Mouse (Mus musculus) liver, embryonic 14.5 days (tissue): ENCODE data around the gene Zic1. TPM values are rescaled to one million over a fixed set of nuclear protein-coding genes. Genes with fewer than 3 reads are reported as not detected.

Experiments
- ATAC-seq: fragments of 200-750 bp; cut with Nextera tagmentation; 2 replicates; pipeline ENCODE4 v1.8.0; 2017; ENCODE audit warnings: moderate number of reproducible peaks, mild to moderate bottlenecking, moderate library complexity; ENCODE audit not compliant: insufficient read depth
- DNase-seq, 3 experiments: peaks; one replicate each; pipeline ENCODE4 v3.0.0-alpha.2; 2012 to 2013; ENCODE audit warnings: low read depth in 3 of 3, low spot score in 3 of 3
- H3K27ac ChIP-seq: fragments of 300-500 bp; sonication (generic); 2 replicates; pipeline ENCODE4 v1.5.1; 2014; ENCODE audit warnings: moderate library complexity, mild to moderate bottlenecking, control low read depth, inconsistent platforms
- H3K27me3 ChIP-seq: fragments of 300-500 bp; sonication (generic); 2 replicates; pipeline ENCODE4 v1.6.1; 2014; ENCODE audit warnings: mild to moderate bottlenecking, low read length, moderate library complexity; ENCODE audit not compliant: control insufficient read depth, insufficient read depth
- H3K36me3 ChIP-seq: fragments of 300-500 bp; sonication (generic); replicated peaks from 2 replicates; pipeline ENCODE4 v1.6.1; 2014; ENCODE audit warnings: low read depth; ENCODE audit not compliant: control insufficient read depth, insufficient read depth
- H3K4me1 ChIP-seq, 2 experiments: fragments of 200-500 bp in 1 of 2; fragments of 300-500 bp in 1 of 2; sonication (generic) in 1 of 2; replicated peaks; 2 replicates each; pipeline ENCODE4 v1.6.1; 2012 to 2014; ENCODE audit warnings: antibody characterized with exemption in 1 of 2, inconsistent platforms in 1 of 2, low read length in 1 of 2; ENCODE audit not compliant: control insufficient read depth in 2 of 2, insufficient read depth in 2 of 2
- H3K4me2 ChIP-seq: fragments of 300-500 bp; sonication (generic); 2 replicates; pipeline ENCODE4 v1.6.1; 2014; ENCODE audit warnings: low read depth, mild to moderate bottlenecking, control low read depth, moderate library complexity
- H3K4me3 ChIP-seq, 2 experiments: fragments of 200-500 bp in 1 of 2; fragments of 300-500 bp in 1 of 2; sonication (generic) in 1 of 2; 2 replicates each; pipeline ENCODE4 v1.5.1; 2012 to 2014; ENCODE audit warnings: low read depth in 2 of 2, low read length in 2 of 2, mild to moderate bottlenecking in 2 of 2, control low read depth in 1 of 2, inconsistent platforms in 1 of 2, moderate library complexity in 1 of 2; ENCODE audit not compliant: insufficient read depth in 1 of 2
- H3K9ac ChIP-seq: fragments of 300-500 bp; sonication (generic); replicated peaks from 2 replicates; pipeline ENCODE4 v1.6.1; 2014; ENCODE audit warnings: mild to moderate bottlenecking, control low read depth, moderate library complexity
- H3K9me3 ChIP-seq: fragments of 300-500 bp; sonication (generic); 2 replicates; pipeline ENCODE4 v1.6.1; 2016; ENCODE audit warnings: low read length, mixed read lengths; ENCODE audit not compliant: control insufficient read depth
- CTCF ChIP-seq: IDR thresholded peaks from 2 replicates; pipeline ENCODE4 v1.5.1; 2016; ENCODE audit warnings: antibody characterized with exemption, low read depth, control low read depth
- EP300 ChIP-seq: IDR thresholded peaks from 2 replicates; pipeline ENCODE4 v1.6.1; 2016; ENCODE audit warnings: antibody characterized with exemption, low read depth
- WGBS: fragments of 180-500 bp; shearing (Covaris S2); extraction: QIAGEN DNeasy Blood & Tissue Kit; methylation state at CpG from one replicate; pipeline ENCODE4 v1.1.7; 2014; ENCODE audit not compliant: insufficient replicate concordance; 5-methylcytosine and 5-hydroxymethylcytosine counted together
- polyA plus RNA-seq, 2 experiments: library from polyadenylated mRNA; depleted of rRNA in 1 of 2; stranded (reverse) in 1 of 2; unstranded in 1 of 2; fragments of >200 nt; fragmentation: Nextera tagmentation in 1 of 2; extraction: Ambion mirVana in 1 of 2; gene quantifications; 2 replicates each; pipeline versions ENCODE4 v1.2.1 to v1.2.3; 2012 to 2014

Zic1 gene
- polyA plus RNA-seq, 2 experiments = 0.07 TPM; not detected in 1

DNA sequence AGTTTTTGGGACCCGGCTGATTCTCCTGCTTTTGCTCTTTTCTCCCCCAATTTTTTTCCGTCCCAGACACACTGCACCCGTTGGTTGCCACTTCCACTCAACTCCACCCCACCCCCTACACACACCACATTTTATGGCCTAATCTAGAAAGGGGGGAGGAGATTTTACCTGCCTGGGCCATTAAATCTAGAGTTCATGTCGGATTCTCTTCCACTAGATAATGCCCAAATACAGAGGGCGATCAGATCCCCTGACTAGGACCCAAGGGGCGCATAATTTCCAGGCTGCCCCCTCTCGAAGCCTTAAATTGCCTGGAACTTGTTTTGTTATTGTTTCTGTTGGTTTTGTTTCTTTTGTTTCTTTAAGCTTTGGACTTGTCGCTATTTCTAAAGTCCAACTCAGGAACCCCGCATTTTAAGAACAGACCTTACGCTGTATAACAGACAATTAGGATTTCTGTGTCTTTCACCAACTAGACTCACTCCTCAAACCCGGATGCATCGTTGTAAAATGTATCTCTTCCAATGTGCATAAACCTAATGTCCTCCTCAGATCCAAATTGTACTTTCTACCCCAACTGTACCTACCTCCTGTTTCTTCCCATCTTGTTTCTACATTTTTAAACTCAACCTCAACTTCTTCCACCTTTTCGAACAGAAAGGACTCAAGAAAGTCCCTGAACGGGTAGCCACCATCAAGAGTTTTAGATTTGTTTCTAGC, 2.4 kb downstream of the Zic1 start:
- H3K27ac ChIP-seq = no peak overlapping the region
- TF ChIP-seq CTCF (no peak), EP300 (no peak)
- no peaks in the 10 kb centered on the region for H3K9me3 ChIP-seq
- no peak overlapping the region for H3K4me2 ChIP-seq
- H3K9ac ChIP-seq = no peak overlapping the region
- peaks cover 84% of the 10 kb centered on the region for H3K27me3 ChIP-seq
- no peaks in the 10 kb centered on the region for H3K4me1 ChIP-seq
- 4% methylated on average over 14 of the region's 14 CpGs for WGBS
- H3K4me3 ChIP-seq = no peak overlapping the region
- no peaks in the 10 kb centered on the region for H3K36me3 ChIP-seq
- DNase-seq (no peak), ATAC-seq (no peak)

DNA sequence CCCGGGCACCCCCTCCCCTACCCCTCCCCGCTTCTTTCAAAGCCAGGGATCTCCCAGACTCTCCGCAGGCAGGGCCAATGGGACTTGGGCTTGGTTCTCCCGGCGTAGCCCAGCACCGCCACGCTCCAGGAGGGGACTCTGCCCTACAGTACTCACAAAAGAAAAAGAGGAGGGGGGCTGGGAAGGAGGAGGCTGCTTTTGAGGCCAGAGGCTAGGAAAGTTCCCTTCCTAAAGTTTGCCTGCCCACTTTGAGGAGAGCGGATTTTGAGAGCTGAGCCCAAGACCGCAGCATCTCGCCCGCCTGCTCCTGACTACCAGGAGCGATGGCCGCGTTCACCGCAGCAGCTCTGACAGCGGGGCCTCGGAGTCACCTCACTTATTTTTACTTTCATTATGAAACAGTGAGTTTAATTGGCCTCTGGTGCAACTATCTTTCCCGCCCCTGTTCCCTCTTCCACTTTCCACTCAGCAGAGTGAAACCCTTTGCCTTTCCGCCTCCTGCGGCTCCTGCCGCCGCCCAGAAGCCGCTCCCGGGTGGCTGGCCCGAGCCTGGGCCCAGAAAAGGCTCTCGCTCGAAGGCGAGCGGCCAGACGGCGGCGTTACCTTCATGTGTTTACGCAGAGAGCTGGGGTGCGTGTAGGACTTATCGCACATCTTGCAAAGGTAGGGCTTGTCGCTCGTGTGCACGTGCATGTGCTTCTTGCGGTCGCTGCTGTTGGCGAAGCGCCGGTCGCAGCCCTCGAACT, 3.6 kb downstream of the Zic1 start, which contains the start of gene Zic4:
TSS of gene Zic4 (plus strand) at position 558 of the 746 bp plus-strand sequence.
- no peaks in the 10 kb centered on the region for H3K36me3 ChIP-seq
- H3K27me3 ChIP-seq = peaks cover 85% of the 10 kb centered on the region
- no peaks in the 10 kb centered on the region for H3K4me1 ChIP-seq
- peak within 1 kb of the TSS; percentile 41 for H3K4me2 ChIP-seq
- no peak within 1 kb of the TSS for H3K27ac ChIP-seq
- peak within 1 kb of the TSS in 1 of 2 experiments; percentile 29; a peak in 2 of 4 replicates for H3K4me3 ChIP-seq
- H3K9me3 ChIP-seq = no peaks in the 10 kb centered on the region
- WGBS = 1% methylated on average over 44 of the region's 45 CpGs
- TF ChIP-seq CTCF (no peak), EP300 (no peak)
- ATAC-seq = no peak
- no peak within 1 kb of the TSS for H3K9ac ChIP-seq
- DNase-seq = no peak

DNA sequence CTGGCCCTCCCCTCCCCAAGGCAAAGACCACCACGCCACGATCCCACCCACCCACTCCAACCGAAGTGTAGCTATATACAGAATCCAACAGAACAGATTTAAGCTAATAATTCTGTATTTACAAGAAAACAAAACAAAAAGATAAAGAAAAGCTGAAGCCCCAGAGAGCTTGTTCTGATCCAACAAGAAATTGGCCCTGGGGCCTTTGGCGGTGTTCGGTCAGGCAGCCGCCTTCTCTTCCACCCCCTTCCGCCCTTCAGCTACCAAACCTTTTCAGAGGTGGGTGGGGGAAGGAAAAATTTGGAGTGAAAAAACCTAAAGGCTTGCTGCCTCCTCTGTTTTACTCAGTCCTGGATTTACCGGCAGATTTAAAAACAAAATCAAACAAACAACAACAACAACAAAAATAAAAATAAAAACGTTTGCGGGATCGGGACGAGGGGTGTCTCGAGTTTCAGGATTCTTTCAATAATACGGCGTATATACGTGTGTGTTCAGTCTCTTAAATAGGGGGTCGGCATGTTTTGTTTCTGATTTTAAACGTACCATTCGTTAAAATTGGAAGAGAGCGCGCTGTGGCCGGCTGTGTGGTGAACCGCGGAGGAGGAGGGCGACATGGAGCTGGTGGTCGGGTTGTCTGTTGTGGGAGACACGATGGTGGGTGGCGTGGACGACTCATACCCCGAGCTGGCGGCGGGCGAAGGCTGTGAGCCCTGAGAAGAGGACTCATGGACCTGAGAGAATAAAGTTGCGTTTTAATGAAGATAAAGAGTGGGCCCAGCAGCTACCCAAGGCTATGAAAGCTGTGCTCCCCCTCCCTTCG, 4.4 kb downstream of the Zic1 start:
- WGBS = 1% methylated on average over 35 of the region's 35 CpGs

DNA sequence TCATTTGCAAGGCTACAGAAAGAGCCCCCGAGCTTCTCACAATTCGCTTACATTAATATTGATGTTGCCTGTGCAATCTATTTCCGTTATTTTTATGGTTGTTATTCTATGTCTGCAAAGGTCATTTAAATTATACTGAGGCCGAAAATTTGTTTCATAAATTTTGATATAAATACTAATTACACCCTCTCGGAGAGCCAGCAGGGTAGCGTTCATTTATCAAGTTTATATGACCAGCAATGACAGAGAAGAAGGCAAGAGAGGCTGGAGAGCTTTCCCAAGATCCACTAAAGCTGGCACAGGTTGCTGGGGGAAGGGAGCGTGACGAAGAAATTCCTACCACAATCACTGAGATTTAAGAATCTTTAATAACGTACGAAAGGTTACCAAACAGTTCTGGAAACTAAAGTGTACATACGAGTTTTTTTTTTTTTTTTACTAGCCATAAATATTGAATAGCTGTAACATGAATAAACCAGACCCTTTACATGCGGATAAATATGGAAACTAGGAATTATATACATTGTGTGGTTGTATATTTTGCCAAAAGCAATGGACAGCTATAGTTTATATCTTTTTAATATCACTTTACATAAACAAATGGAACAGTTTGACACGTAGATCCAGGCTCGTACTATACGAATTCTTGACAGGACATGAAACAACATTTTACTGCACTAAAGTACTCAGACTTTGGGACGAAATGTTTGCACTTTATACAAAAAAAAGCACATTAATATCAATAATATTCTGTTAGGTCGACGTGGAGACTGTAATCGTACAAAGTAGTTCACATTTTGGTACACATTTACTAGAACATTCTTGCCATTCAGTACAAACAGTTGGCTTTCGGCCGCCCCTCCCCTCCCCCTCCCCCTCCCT, 5.2 kb downstream of the Zic1 start:
- no peak for TF ChIP-seq EP300
- no peak for TF ChIP-seq CTCF
- H3K9ac ChIP-seq = no peak overlapping the region
- no peak for ATAC-seq
- no peak for DNase-seq
- H3K9me3 ChIP-seq = no peaks in the 10 kb centered on the region
- H3K4me3 ChIP-seq = no peak overlapping the region
- no peaks in the 10 kb centered on the region for H3K4me1 ChIP-seq
- H3K36me3 ChIP-seq = no peaks in the 10 kb centered on the region
- H3K27ac ChIP-seq = no peak overlapping the region
- peaks cover 87% of the 10 kb centered on the region for H3K27me3 ChIP-seq
- WGBS = 5% methylated on average over 21 of the region's 21 CpGs
- no peak overlapping the region for H3K4me2 ChIP-seq

More for the DNA sequence above, 4.4 kb downstream of the Zic1 start:
- DNase-seq = no peak
- Histone ChIP-seq H3K27me3 (peaks cover 85% of the 10 kb centered on the region), H3K27ac (no peak overlapping the region), H3K4me3 (no peak overlapping the region), H3K36me3 (no peaks in the 10 kb centered on the region), H3K4me2 (no peak overlapping the region), H3K9ac (no peak overlapping the region), H3K4me1 (no peaks in the 10 kb centered on the region), H3K9me3 (no peaks in the 10 kb centered on the region)
- no peak for ATAC-seq
- TF ChIP-seq EP300 (no peak), CTCF (no peak)
